Mouse (Mus musculus): ENCODE measurements around the gene Ankrd42. TPM values are rescaled to one million over a fixed set of nuclear protein-coding genes. Genes with fewer than 3 reads are reported as not detected.

The Ankrd42 gene
- 1 to 10 TPM; 2.0 to 2.2 TPM for total RNA-seq (2021)
- long read RNA-seq, experiment 1, partial matches to known transcripts, result 1 of 1 reads
- long read RNA-seq, experiment 1, other reads (novel, unspliced or antisense), result 0 of 1 reads
- long read RNA-seq, experiment 2, partial matches to known transcripts, result 1 of 3 reads
- long read RNA-seq, experiment 2, other reads (novel, unspliced or antisense), result 0 of 3 reads

GRCm38 (mm10) chr7:92637021-92637625, at the start of gene Ankrd42:
Gene Ankrd42, minus strand, starts transcription at chr7:92637142.
- DNase-seq (ENCODE audit: low spot score in 2 of 2), result peak; percentile 75 to 92

- no peak for DNase-seq (ENCODE audit: low spot score in 2 of 2)
These were observed 40.4 kb upstream of the Ankrd42 start for GRCm38 (mm10) chr7:92677346-92677745.

GRCm38 (mm10) chr7:92675131-92675530, 38.2 kb upstream of the Ankrd42 start:
- DNase-seq (ENCODE audit: low spot score in 2 of 2), result no peak

- peak; percentile 85 to 96 for DNase-seq (ENCODE audit: low spot score in 2 of 2)
These were observed 32.8 kb upstream of the Ankrd42 start, which contains the start of gene Pcf11 for GRCm38 (mm10) chr7:92669507-92670471. Gene Pcf11, minus strand, starts transcription at chr7:92669934.

GRCm38 (mm10) chr7:92668791-92669506, 32.0 kb upstream of the Ankrd42 start:
- peak; percentile 35 to 66 for DNase-seq (ENCODE audit: low spot score in 2 of 2)

GRCm38 (mm10) chr7:92666274-92666820, 29.4 kb upstream of the Ankrd42 start:
- no peak for DNase-seq (ENCODE audit: low spot score in 2 of 2)

- no peak for DNase-seq (ENCODE audit: low spot score in 2 of 2)
These were observed 21.1 kb upstream of the Ankrd42 start for GRCm38 (mm10) chr7:92658050-92658449.

GRCm38 (mm10) chr7:92656386-92656785, 19.4 kb upstream of the Ankrd42 start:
- DNase-seq (ENCODE audit: low spot score in 2 of 2), result no peak

GRCm38 (mm10) chr7:92653329-92653728, 16.4 kb upstream of the Ankrd42 start:
- DNase-seq (ENCODE audit: low spot score in 2 of 2), result no peak

GRCm38 (mm10) chr7:92647790-92648189, 10.8 kb upstream of the Ankrd42 start:
- DNase-seq (ENCODE audit: low spot score in 2 of 2), result no peak

- DNase-seq (ENCODE audit: low spot score in 2 of 2), result no peak
These were observed 5.4 kb upstream of the Ankrd42 start for GRCm38 (mm10) chr7:92642358-92642757.

GRCm38 (mm10) chr7:92638050-92638449, 1.1 kb upstream of the Ankrd42 start:
- no peak for DNase-seq (ENCODE audit: low spot score in 2 of 2)

GRCm38 (mm10) chr7:92636295-92637011, 489 bp downstream of the Ankrd42 start:
- peak in 1 of 2 experiments; percentile 37 for DNase-seq (ENCODE audit: low spot score in 2 of 2)

GRCm38 (mm10) chr7:92630167-92630566, 6.8 kb downstream of the Ankrd42 start:
- no peak for DNase-seq (ENCODE audit: low spot score in 2 of 2)

- no peak for DNase-seq (ENCODE audit: low spot score in 2 of 2)
These were observed 12.5 kb downstream of the Ankrd42 start for GRCm38 (mm10) chr7:92624488-92624887.

- no peak for DNase-seq (ENCODE audit: low spot score in 2 of 2)
These were observed 26.1 kb downstream of the Ankrd42 start for GRCm38 (mm10) chr7:92610830-92611229.

GRCm38 (mm10) chr7:92604961-92605360, 32.0 kb downstream of the Ankrd42 start:
- DNase-seq (ENCODE audit: low spot score in 2 of 2), result no peak

- no peak for DNase-seq (ENCODE audit: low spot score in 2 of 2)
These were observed 46.1 kb downstream of the Ankrd42 start for GRCm38 (mm10) chr7:92590842-92591241.

GRCm38 (mm10) chr7:92589986-92590385, 47.0 kb downstream of the Ankrd42 start:
- no peak for DNase-seq (ENCODE audit: low spot score in 2 of 2)

GRCm38 (mm10) chr7:92583567-92583966, 53.4 kb downstream of the Ankrd42 start:
- DNase-seq (ENCODE audit: low spot score in 2 of 2), result no peak

Data from gastrocnemius, postnatal 4 days (tissue).